Mouse (Mus musculus) cortical plate, adult 2 months (tissue): ENCODE data around the gene Ptprk.

Source experiments
- CTCF ChIP-seq: fragments of 200-500 bp; IDR thresholded peaks from 2 replicates; pipeline ENCODE4 v1.5.1; 2011; ENCODE audit warnings: mild to moderate bottlenecking, control low read depth, low read length; ENCODE audit not compliant: insufficient read depth; ENCODE audit errors: extremely low read depth
- POLR2A ChIP-seq: fragments of 200-500 bp; IDR thresholded peaks from 2 replicates; pipeline ENCODE4 v1.6.1; 2011; ENCODE audit warnings: mild to moderate bottlenecking, low read length, control low read depth; ENCODE audit not compliant: insufficient read depth; ENCODE audit errors: extremely low read depth

- no peak for TF ChIP-seq CTCF
- TF ChIP-seq POLR2A, result no peak
Measured at GRCm38 (mm10) chr10:28225536-28226075, 151.0 kb downstream of the Ptprk start.
